Mouse (Mus musculus) limb, embryonic 10.5 days (tissue): ENCODE data around the gene Spg21. TPM values are rescaled to one million over a fixed set of nuclear protein-coding genes. Genes with fewer than 3 reads are reported as not detected.

Source experiments
- DNase-seq: peaks from one replicate; pipeline ENCODE4 v3.0.0-alpha.2; 2017; ENCODE audit warnings: low spot score
- H3K27ac ChIP-seq: fragments of 300-500 bp; sonication (generic); 2 replicates; pipeline ENCODE4 v1.5.1; 2016; ENCODE audit warnings: mild to moderate bottlenecking
- H3K27me3 ChIP-seq: fragments of 300-500 bp; sonication (generic); 2 replicates; pipeline ENCODE4 v1.6.1; 2016; ENCODE audit warnings: low read depth, mild to moderate bottlenecking; ENCODE audit not compliant: poor library complexity, severe bottlenecking
- H3K36me3 ChIP-seq: fragments of 300-500 bp; sonication (generic); 2 replicates; pipeline ENCODE4 v1.6.1; 2016; ENCODE audit warnings: mild to moderate bottlenecking, moderate library complexity
- H3K4me1 ChIP-seq: fragments of 300-500 bp; sonication (generic); 2 replicates; pipeline ENCODE4 v1.6.1; 2016
- H3K4me3 ChIP-seq: fragments of 300-500 bp; sonication (generic); 2 replicates; pipeline ENCODE4 v1.5.1; 2016; ENCODE audit warnings: mild to moderate bottlenecking, moderate library complexity
- H3K9me3 ChIP-seq: fragments of 300-500 bp; sonication (generic); replicated peaks from 2 replicates; pipeline ENCODE4 v1.6.1; 2016; ENCODE audit warnings: mild to moderate bottlenecking
- WGBS: fragments of 180-500 bp; shearing (Covaris S2); methylation state at CpG from one replicate; pipeline ENCODE4 v1.1.7; 2016; 5-methylcytosine and 5-hydroxymethylcytosine counted together
- polyA plus RNA-seq: library from polyadenylated mRNA; unstranded; fragments of >200 nt; fragmentation: Nextera tagmentation; extraction: Ambion mirVana; gene quantifications from 2 replicates; pipeline ENCODE4 v1.2.1, GENCODE M21; 2016

The Spg21 gene
- polyA plus RNA-seq, 1 experiment from 2014 or later, result 91.0 TPM

DNA sequence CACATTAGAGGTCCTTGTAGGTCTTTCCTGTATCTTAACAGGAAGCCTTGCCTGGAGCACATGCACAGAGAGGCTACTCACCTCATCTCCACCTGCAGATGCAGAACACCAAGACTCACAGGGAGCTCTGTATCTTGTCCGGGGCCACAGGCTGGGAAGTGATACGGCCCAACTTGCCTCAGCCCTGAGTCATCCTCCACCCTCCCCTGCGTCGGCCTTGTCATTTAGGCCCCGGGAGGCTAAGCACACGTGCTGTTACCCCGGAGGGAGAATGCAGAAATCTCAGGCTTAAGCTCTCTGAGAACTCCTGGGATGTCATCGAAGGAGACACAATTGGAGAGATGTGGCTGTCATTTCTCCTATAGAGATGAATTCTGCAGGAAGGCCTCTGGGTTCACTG, 68.9 kb downstream of the Spg21 start:
- H3K4me3 ChIP-seq, result no peak overlapping the region
- peaks cover 9% of the 10 kb centered on the region; the same call in 1 of the 2 replicates for H3K4me1 ChIP-seq
- DNase-seq, result no peak
- H3K9me3 ChIP-seq, result no peaks in the 10 kb centered on the region
- no peak overlapping the region for H3K27ac ChIP-seq
- H3K36me3 ChIP-seq, result no peaks in the 10 kb centered on the region
- H3K27me3 ChIP-seq, result no peaks in the 10 kb centered on the region
- WGBS, result 69% methylated on average over 8 of the region's 8 CpGs

DNA sequence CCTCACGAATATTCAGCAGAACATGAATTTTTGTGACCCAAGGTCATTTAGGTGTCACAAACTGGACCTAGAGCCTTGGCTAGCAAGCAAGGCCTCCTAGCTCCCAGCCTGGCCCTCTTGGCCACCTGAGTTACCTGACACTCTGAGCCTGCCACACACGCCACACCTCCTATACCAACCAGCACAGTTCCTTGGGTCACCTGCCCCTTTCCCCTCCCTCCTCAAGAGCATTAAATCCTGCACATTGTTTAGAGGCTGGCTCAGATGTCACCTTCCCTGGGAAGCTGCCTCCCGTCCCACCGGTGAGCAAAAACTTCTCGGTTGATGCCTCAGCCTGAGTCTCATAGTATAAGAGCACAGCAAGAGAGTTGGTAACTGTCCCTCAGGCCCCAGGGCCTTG, 70.5 kb downstream of the Spg21 start:
- H3K9me3 ChIP-seq, result no peaks in the 10 kb centered on the region
- WGBS, result 83% methylated on average over 5 of the region's 5 CpGs
- H3K4me3 ChIP-seq, result no peak overlapping the region
- DNase-seq, result no peak
- H3K36me3 ChIP-seq, result no peaks in the 10 kb centered on the region
- no peak overlapping the region for H3K27ac ChIP-seq
- no peaks in the 10 kb centered on the region for H3K27me3 ChIP-seq
- peaks cover 9% of the 10 kb centered on the region; the same call in 1 of the 2 replicates for H3K4me1 ChIP-seq

- WGBS, result 77% methylated on average over 8 of the region's 8 CpGs
- H3K27ac ChIP-seq, result peak overlapping the region; percentile 46
- no peaks in the 10 kb centered on the region for H3K27me3 ChIP-seq
- peaks cover 9% of the 10 kb centered on the region; the same call in 1 of the 2 replicates for H3K4me1 ChIP-seq
- no peaks in the 10 kb centered on the region for H3K36me3 ChIP-seq
- no peak overlapping the region for H3K4me3 ChIP-seq
- DNase-seq, result no peak
- no peaks in the 10 kb centered on the region for H3K9me3 ChIP-seq
These were observed 72.2 kb downstream of the Spg21 start for GRCm38 (mm10) chr9:65532986-65533385.

DNA sequence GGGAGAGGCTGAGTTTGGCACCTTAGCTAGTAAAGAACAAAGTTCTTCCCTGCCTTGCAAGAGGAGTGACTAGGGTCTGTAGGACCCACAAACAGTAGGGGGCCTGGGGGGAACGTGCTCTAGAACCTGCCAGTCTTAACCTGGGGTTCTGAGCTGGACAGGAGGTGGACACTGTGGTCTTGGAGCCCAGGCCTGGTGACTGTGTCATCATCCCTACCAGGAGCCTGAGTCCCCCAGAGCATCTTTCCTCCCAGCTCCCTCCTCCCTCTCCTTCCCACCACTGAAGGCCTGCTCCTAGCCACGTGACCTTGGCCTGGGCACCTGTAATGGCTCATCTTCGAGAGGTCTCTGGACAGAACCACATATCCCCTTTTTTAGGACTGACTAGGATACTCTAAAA, 73.4 kb downstream of the Spg21 start:
- H3K27ac ChIP-seq, result no peak overlapping the region
- 88% methylated on average over 3 of the region's 3 CpGs for WGBS
- H3K9me3 ChIP-seq, result no peaks in the 10 kb centered on the region
- no peaks in the 10 kb centered on the region for H3K36me3 ChIP-seq
- peaks cover 4% of the 10 kb centered on the region; the same call in 1 of the 2 replicates for H3K4me1 ChIP-seq
- H3K27me3 ChIP-seq, result no peaks in the 10 kb centered on the region
- DNase-seq, result no peak
- H3K4me3 ChIP-seq, result no peak overlapping the region

DNA sequence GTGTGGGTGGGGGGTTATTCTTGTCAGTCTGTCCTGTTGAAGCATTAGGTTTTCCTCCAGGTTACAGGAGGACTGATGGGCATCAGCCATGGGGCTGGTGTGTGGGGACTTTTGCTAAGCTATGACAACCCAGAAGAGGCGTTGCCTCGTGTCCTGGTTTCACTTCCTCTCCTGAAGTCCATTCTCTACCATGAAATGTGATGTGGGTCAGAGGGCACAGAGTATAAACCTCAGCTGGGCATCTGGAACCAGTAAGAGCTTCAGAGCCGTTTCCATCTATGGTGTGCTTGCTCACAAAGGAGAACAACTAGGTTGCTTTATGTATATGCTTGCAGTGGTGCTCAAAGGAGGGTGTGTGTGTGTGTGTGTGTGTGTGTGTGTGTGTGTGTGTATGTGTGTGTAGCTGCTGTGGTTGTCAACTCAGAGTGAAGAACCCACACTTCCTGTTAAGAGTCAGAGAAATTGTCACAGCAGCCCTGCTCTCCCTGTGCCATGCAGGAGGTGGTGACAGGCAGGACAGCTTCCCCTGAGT, 74.5 kb downstream of the Spg21 start:
- no peak for DNase-seq
- 50% methylated on average over 3 of the region's 3 CpGs for WGBS

GRCm38 (mm10) chr9:65535789-65536469, 75.2 kb downstream of the Spg21 start:
- 91% methylated on average over 11 of the region's 11 CpGs for WGBS
- DNase-seq, result no peak

More for the DNA sequence above, 74.5 kb downstream of the Spg21 start:
- no peaks in the 10 kb centered on the region for H3K27me3 ChIP-seq
- no peak overlapping the region for H3K4me3 ChIP-seq
- no peaks in the 10 kb centered on the region for H3K9me3 ChIP-seq
- peaks cover 4% of the 10 kb centered on the region; the same call in 1 of the 2 replicates for H3K4me1 ChIP-seq
- no peak overlapping the region for H3K27ac ChIP-seq
- no peaks in the 10 kb centered on the region for H3K36me3 ChIP-seq

GRCm38 (mm10) chr9:65536491-65536890, 75.7 kb downstream of the Spg21 start:
- H3K4me1 ChIP-seq, result peaks cover 5% of the 10 kb centered on the region
- WGBS, result 85% methylated on average over 4 of the region's 4 CpGs
- DNase-seq, result no peak
- no peaks in the 10 kb centered on the region for H3K27me3 ChIP-seq
- H3K36me3 ChIP-seq, result no peaks in the 10 kb centered on the region
- H3K9me3 ChIP-seq, result no peaks in the 10 kb centered on the region
- no peak overlapping the region for H3K4me3 ChIP-seq
- H3K27ac ChIP-seq, result no peak overlapping the region

More at GRCm38 (mm10) chr9:65535789-65536469, 75.2 kb downstream of the Spg21 start:
- H3K36me3 ChIP-seq, result no peaks in the 10 kb centered on the region
- H3K27ac ChIP-seq, result no peak overlapping the region
- peaks cover 4% of the 10 kb centered on the region; the same call in 1 of the 2 replicates for H3K4me1 ChIP-seq
- no peaks in the 10 kb centered on the region for H3K27me3 ChIP-seq
- H3K9me3 ChIP-seq, result no peaks in the 10 kb centered on the region
- H3K4me3 ChIP-seq, result no peak overlapping the region

Other genes with a start within 250 kb of the Spg21 start
- gene Cilp, start 195.8 kb upstream of the Spg21 start, polyA plus RNA-seq, result 0.05 and 0.06 TPM in 2 replicates
- 45.5 and 52.7 TPM in 2 replicates for gene Clpx, start 166.7 kb upstream of the Spg21 start, polyA plus RNA-seq
- gene Pdcd7, start 114.8 kb upstream of the Spg21 start, polyA plus RNA-seq, result 10.4 and 11.9 TPM in 2 replicates
- 0.30 and 0.38 TPM in 2 replicates for gene Ubap1l, start 99.9 kb upstream of the Spg21 start, polyA plus RNA-seq
- 0.83 and 1.0 TPM in 2 replicates for gene Kbtbd13, start 69.3 kb upstream of the Spg21 start, polyA plus RNA-seq
- gene Rasl12, start 62.4 kb upstream of the Spg21 start, polyA plus RNA-seq, result 5.8 and 8.2 TPM in 2 replicates
- not detected in 2 replicates for gene Slc51b, start 38.0 kb upstream of the Spg21 start, polyA plus RNA-seq
- 21.4 and 22.9 TPM in 2 replicates for gene Mtfmt, start 25.2 kb upstream of the Spg21 start, polyA plus RNA-seq
- not detected in 2 replicates for gene Ankdd1a, start 59.2 kb downstream of the Spg21 start, polyA plus RNA-seq
- 10.0 and 13.0 TPM in 2 replicates for gene Plekho2, start 119.1 kb downstream of the Spg21 start, polyA plus RNA-seq
- 24.5 and 26.7 TPM in 2 replicates for gene Pif1, start 126.2 kb downstream of the Spg21 start, polyA plus RNA-seq
- 33.5 and 40.4 TPM in 2 replicates for gene Rbpms2, start 168.7 kb downstream of the Spg21 start, polyA plus RNA-seq
- gene Oaz2, start 207.1 kb downstream of the Spg21 start, polyA plus RNA-seq, result 267 and 319 TPM in 2 replicates